Comparison of ENCODE assay signal across 25 mouse cellular contexts in genomic region chr19:40248476-40248875, GRCm38 (mm10). TPM values are rescaled to one million over a fixed set of nuclear protein-coding genes. Genes with fewer than 3 reads are reported as not detected.
DNase-seq lines count a peak whose midpoint lies in the region; ATAC-seq and TF ChIP-seq lines count a peak whose summit lies in the region.
"Had no signal": no experiment of that assay in that cellular context is flagged by ENCODE, and none has a peak within 500 bp of the region (broad histone marks: within the 10 kb centered on the region; RNA-seq: fewer than 3 reads in every experiment).

No protein-coding gene starts in this region.

- H3K79me2 ChIP-seq in heart, adult 2 months (replicated peaks; ENCODE audit: control insufficient read depth, insufficient read depth, low read length) = no peaks in the 10 kb centered on the region

- intact Hi-C loops in heart, adult 2 months (cut with DNase I) = no loop called here
- intact Hi-C loops in heart, postnatal 36 days (cut with DNase I) = loop anchor here (5.0 kb wide), 1 partner anchor 84 kb away; no protein-coding TSS in a partner anchor

- H3K4me3 ChIP-seq in heart, adult 2 months = no peak overlapping the region
- no peak overlapping the region for H3K4me3 ChIP-seq in heart, embryonic 13.5 days
- H3K4me3 ChIP-seq in megakaryocyte, embryonic 14.5 days (replicated peaks) = peak overlapping the region; percentile 53
- no peak overlapping the region for H3K4me3 ChIP-seq in small intestine, adult 2 months (ENCODE audit: low read depth, low read length)
- H3K4me3 ChIP-seq: embryonic facial prominence, embryonic 13.5 days; embryonic facial prominence, embryonic 15.5 days; erythroblast, embryonic 14.5 days; forebrain, embryonic 10.5 days; forebrain, embryonic 12.5 days had no signal

- H3K36me3 ChIP-seq in heart, adult 2 months (ENCODE audit: control insufficient read depth, insufficient read depth, low read length) = peaks cover 22% of the 10 kb centered on the region
- peaks cover 44% of the 10 kb centered on the region for H3K36me3 ChIP-seq in heart, embryonic 13.5 days
- H3K36me3 ChIP-seq in megakaryocyte, embryonic 14.5 days (replicated peaks; ENCODE audit: low read length) = peaks cover 62% of the 10 kb centered on the region
- H3K36me3 ChIP-seq in small intestine, adult 2 months (ENCODE audit: control insufficient read depth, insufficient read depth, low read length) = peaks cover 35% of the 10 kb centered on the region
- H3K36me3 ChIP-seq: embryonic facial prominence, embryonic 13.5 days; forebrain, embryonic 12.5 days had no signal

- ATAC-seq in heart, embryonic 13.5 days (ENCODE audit: extremely low read depth, insufficient number of reproducible peaks, low FRiP score, low TSS enrichment) = no peak
- ATAC-seq in megakaryocyte, adult 5-6 weeks (ENCODE audit: poor library complexity, severe bottlenecking) = no peak
- ATAC-seq in inflammation-experienced regulatory T-cells, adult 6 months = no peak
- ATAC-seq: forebrain, embryonic 14.5 days had no signal

- no peak overlapping the region for H3K27ac ChIP-seq in heart, adult 2 months
- peak overlapping the region; percentile 85; the same call in 1 of the 2 replicates for H3K27ac ChIP-seq in heart, embryonic 13.5 days (replicated peaks)
- peak overlapping the region; percentile 64 for H3K27ac ChIP-seq in small intestine, adult 2 months (ENCODE audit: insufficient read depth, low read depth, low read length)
- H3K27ac ChIP-seq: embryonic facial prominence, embryonic 13.5 days; embryonic facial prominence, embryonic 15.5 days; forebrain, embryonic 10.5 days; forebrain, embryonic 12.5 days had no signal

- TF ChIP-seq POLR2A in heart, adult 2 months (IDR thresholded peaks at IDR 0.05; ENCODE audit: insufficient read depth, low read depth, low read length) = no peak
- no peak for TF ChIP-seq POLR2A in small intestine, adult 2 months (IDR thresholded peaks at IDR 0.05; ENCODE audit: low read depth, low read length)

- H3K9me3 ChIP-seq in heart, embryonic 13.5 days = no peaks in the 10 kb centered on the region
- H3K9me3 ChIP-seq in megakaryocyte, embryonic 14.5 days = no peaks in the 10 kb centered on the region; the same call in 1 of the 2 replicates
- H3K9me3 ChIP-seq: embryonic facial prominence, embryonic 15.5 days; forebrain, embryonic 10.5 days; forebrain, embryonic 12.5 days had no signal

- DNase-seq in heart, adult 11 months = peak; percentile 73
- no peak for DNase-seq in heart, adult 2 months
- no peak for DNase-seq in heart, postnatal 36 days
- DNase-seq: adrenal gland, adult 2 months; adrenal gland, postnatal 10 days; adrenal gland, postnatal 25 days; cerebellum, adult 11 months; cerebellum, adult 18-20 months; cerebellum, adult 8-10 months; cerebellum, adult 9-11 months; cerebellum, postnatal 14 days; cerebellum, postnatal 36 days; embryo, embryonic 11 days had no signal

- no peak overlapping the region for H3K4me2 ChIP-seq in heart, embryonic 13.5 days
- H3K4me2 ChIP-seq: embryonic facial prominence, embryonic 13.5 days; embryonic facial prominence, embryonic 15.5 days; forebrain, embryonic 12.5 days had no signal

- no peaks in the 10 kb centered on the region for H3K27me3 ChIP-seq in heart, adult 2 months (ENCODE audit: control insufficient read depth, insufficient read depth, low read length)
- H3K27me3 ChIP-seq in heart, embryonic 13.5 days (replicated peaks) = no peaks in the 10 kb centered on the region
- no peaks in the 10 kb centered on the region for H3K27me3 ChIP-seq in megakaryocyte, embryonic 14.5 days (replicated peaks)
- no peaks in the 10 kb centered on the region for H3K27me3 ChIP-seq in small intestine, adult 2 months (ENCODE audit: control insufficient read depth, insufficient read depth, low read length)
- H3K27me3 ChIP-seq: embryonic facial prominence, embryonic 13.5 days; embryonic facial prominence, embryonic 15.5 days; forebrain, embryonic 12.5 days had no signal

- 92% methylated on average over 5 of the region's 5 CpGs for WGBS in heart, adult 2 months
- 88% methylated on average over 5 of the region's 5 CpGs for WGBS in heart, embryonic 13.5 days
- 90% methylated on average over 5 of the region's 5 CpGs for WGBS in small intestine, adult 2 months

- H3K4me1 ChIP-seq in heart, adult 2 months (ENCODE audit: control insufficient read depth, insufficient read depth, low read length) = peaks cover 10% of the 10 kb centered on the region
- peaks cover 49% of the 10 kb centered on the region for H3K4me1 ChIP-seq in heart, embryonic 13.5 days
- peaks cover 59% of the 10 kb centered on the region for H3K4me1 ChIP-seq in megakaryocyte, embryonic 14.5 days
- peaks cover 32% of the 10 kb centered on the region; the same call in 1 of the 2 replicates for H3K4me1 ChIP-seq in small intestine, adult 2 months (ENCODE audit: control insufficient read depth, insufficient read depth, insufficient read length, low read length)
- H3K4me1 ChIP-seq: embryonic facial prominence, embryonic 13.5 days; embryonic facial prominence, embryonic 15.5 days had no signal

- no peak for TF ChIP-seq EP300 in heart, adult 2 months (IDR thresholded peaks at IDR 0.05; ENCODE audit: insufficient read depth, low read depth, low read length)

- TF ChIP-seq CTCF in heart, adult 2 months (IDR thresholded peaks at IDR 0.05) = no peak
- TF ChIP-seq CTCF in small intestine, adult 2 months (IDR thresholded peaks at IDR 0.05; ENCODE audit: extremely low read depth, insufficient read length, insufficient replicate concordance, low read depth, low read length) = no peak

- H3K9ac ChIP-seq in heart, adult 2 months (ENCODE audit: low read depth, low read length) = no peak overlapping the region
- no peak overlapping the region for H3K9ac ChIP-seq in heart, embryonic 13.5 days
- H3K9ac ChIP-seq: embryonic facial prominence, embryonic 13.5 days; embryonic facial prominence, embryonic 15.5 days; forebrain, embryonic 12.5 days had no signal

RNA-seq across cellular contexts. Expression of gene Pdlim1, which starts 23.2 kb away (rescaled TPM):
- 100 to 1,000 TPM; 137 to 139 TPM for total RNA-seq in heart, adult 2 months (2021)
- polyA plus RNA-seq in heart, adult 2 months (2012; rRNA removed) = 116 and 125 TPM in 2 replicates
- 247 and 281 TPM in 2 replicates for polyA plus RNA-seq in heart, embryonic 13.5 days (2015; fragmentation: Nextera tagmentation; extraction: Ambion mirVana)
- total RNA-seq in heart, postnatal 36 days (2021) = 100 to 1,000 TPM; 148 to 150 TPM
- polyA plus RNA-seq in megakaryocyte, embryonic 14.5 days (2012; ENCODE audit: insufficient read depth, low replicate concordance) = 77.9 and 155 TPM in 2 replicates
- total RNA-seq in megakaryocyte, adult 5-6 weeks (2015) = 163 and 177 TPM in 2 replicates
- 87.9 and 88.3 TPM in 2 replicates for total RNA-seq in megakaryocyte, adult 5-6 weeks (2017)
- 92.8 and 353 TPM in 2 replicates for polyA plus RNA-seq in small intestine, adult 2 months (2012; rRNA removed)
- polyA plus RNA-seq in inflammation-experienced regulatory T-cells, adult 6 months (2017; shearing (Covaris generic)) = 100 to 1,000 TPM; 103 to 158 (median 146) TPM
- total RNA-seq: MEL had no signal
